Comparison of ENCODE assay signal across 19 mouse cellular contexts in the genomic region with DNA sequence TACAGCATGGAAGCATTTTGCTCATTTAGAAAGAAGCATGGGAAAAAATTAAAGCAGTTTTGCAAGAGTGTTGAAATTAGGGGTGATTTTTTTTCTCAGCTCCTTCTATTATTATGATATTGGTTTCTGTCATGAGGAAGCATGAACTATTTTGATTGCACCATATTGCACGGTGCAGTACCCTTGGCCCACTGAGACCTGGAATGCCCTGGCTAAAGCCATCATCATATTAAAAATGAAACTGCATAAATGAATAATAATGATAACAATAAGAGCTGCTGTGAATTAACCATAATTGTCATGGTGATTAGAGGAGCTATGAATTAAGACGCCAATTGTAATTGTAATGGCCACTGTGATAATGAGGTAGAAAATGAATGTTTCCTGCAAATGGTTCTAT.
"Had no signal": no experiment of that assay in that cellular context is flagged by ENCODE, and none has a peak within 500 bp of the region (broad histone marks: within the 10 kb centered on the region; RNA-seq: fewer than 3 reads in every experiment).

No protein-coding gene starts in this region.

- H3K27ac ChIP-seq: kidney, postnatal 0 days; layer of hippocampus, adult 2 months; liver, embryonic 13.5 days; neural tube, embryonic 13.5 days; stomach, postnatal 0 days had no signal

- H3K4me3 ChIP-seq: layer of hippocampus, adult 2 months; liver, embryonic 13.5 days; myocyte; neural tube, embryonic 13.5 days had no signal

- H3K9me3 ChIP-seq: liver, embryonic 13.5 days; neural tube, embryonic 13.5 days had no signal

- H3K36me3 ChIP-seq: liver, embryonic 13.5 days; neural tube, embryonic 13.5 days had no signal

- H3K4me2 ChIP-seq: liver, embryonic 13.5 days; midbrain, embryonic 11.5 days; neural tube, embryonic 13.5 days had no signal

- DNase-seq: kidney, postnatal 25 days; layer of hippocampus, adult 9-11 months; liver, embryonic 13.5 days; lung, adult 2 months; lung, postnatal 14 days; lung, postnatal 4 days; right cerebral cortex, adult 18-20 months; right cerebral cortex, postnatal 14 days; right cerebral cortex, postnatal 4 days; thymus, adult 2 months; thymus, postnatal 14 days; thymus, postnatal 4 days had no signal

- H3K4me1 ChIP-seq: liver, embryonic 13.5 days; neural tube, embryonic 13.5 days had no signal

- H3K9ac ChIP-seq: liver, embryonic 13.5 days; neural tube, embryonic 13.5 days had no signal

- ATAC-seq: midbrain, embryonic 16.5 days had no signal

- H3K27me3 ChIP-seq: liver, embryonic 13.5 days; neural tube, embryonic 13.5 days had no signal
